Mouse (Mus musculus): Measurements from ENCODE around the gene Ryr2. TPM values are rescaled to one million over a fixed set of nuclear protein-coding genes. Genes with fewer than 3 reads are reported as not detected.
"Not testable (repeated sequence)": the region's sequence is repeated elsewhere in the genome, so short reads cannot be mapped to it uniquely, and the experiment has no call there.

Gene Ryr2
- 0.15 and 0.23 TPM in 2 replicates for polyA plus RNA-seq (2014; fragmentation: Nextera tagmentation; extraction: Ambion mirVana)

GRCm38 (mm10) chr13:12106662-12107632 lies at the start of gene Ryr2:
Gene Ryr2 (minus strand): TSS chr13:12106945.
- peak; percentile 84 for ATAC-seq (ENCODE audit: insufficient number of reproducible peaks, low FRiP score, low TSS enrichment, low read depth)
- H3K36me3 ChIP-seq (ENCODE audit: control insufficient read depth, insufficient read depth, low read length): no peaks in the 10 kb centered on the region
- peak within 1 kb of the TSS; percentile 60 for H3K9ac ChIP-seq (ENCODE audit: low read length)
- WGBS: 14% methylated on average over 35 of the region's 64 CpGs
- H3K4me3 ChIP-seq (ENCODE audit: low read depth, low read length): peak within 1 kb of the TSS; percentile 52
- H3K27ac ChIP-seq (replicated peaks; ENCODE audit: low read depth, low read length): no peak within 1 kb of the TSS
- peaks cover 5% of the 10 kb centered on the region for H3K4me1 ChIP-seq (ENCODE audit: control insufficient read depth, insufficient read depth, low read length)
- H3K4me2 ChIP-seq (ENCODE audit: low read depth, severe bottlenecking): peak within 1 kb of the TSS; percentile 97
- H3K27me3 ChIP-seq (ENCODE audit: control insufficient read depth, insufficient read depth, low read length): peaks cover 20% of the 10 kb centered on the region
- peak; percentile 84 for DNase-seq (ENCODE audit: low spot score)
- H3K9me3 ChIP-seq (ENCODE audit: control insufficient read depth, low read length): no peaks in the 10 kb centered on the region

- DNase-seq (ENCODE audit: low spot score) (no peak), ATAC-seq (ENCODE audit: insufficient number of reproducible peaks, low FRiP score, low TSS enrichment, low read depth) (no peak)
These were observed 47.2 kb upstream of the Ryr2 start for GRCm38 (mm10) chr13:12153922-12154321.

GRCm38 (mm10) chr13:12146918-12147507 lies 40.3 kb upstream of the Ryr2 start:
- no peak for ATAC-seq (ENCODE audit: insufficient number of reproducible peaks, low FRiP score, low TSS enrichment, low read depth)
- Histone ChIP-seq H3K4me2 (ENCODE audit: low read depth, severe bottlenecking) (no peak overlapping the region), H3K4me1 (ENCODE audit: control insufficient read depth, insufficient read depth, low read length) (no peaks in the 10 kb centered on the region), H3K4me3 (ENCODE audit: low read depth, low read length) (no peak overlapping the region), H3K36me3 (ENCODE audit: control insufficient read depth, insufficient read depth, low read length) (no peaks in the 10 kb centered on the region), H3K27ac (replicated peaks; ENCODE audit: low read depth, low read length) (no peak overlapping the region), H3K27me3 (ENCODE audit: control insufficient read depth, insufficient read depth, low read length) (no peaks in the 10 kb centered on the region), H3K9me3 (ENCODE audit: control insufficient read depth, low read length) (no peaks in the 10 kb centered on the region), H3K9ac (ENCODE audit: low read length) (no peak overlapping the region)
- no peak for DNase-seq (ENCODE audit: low spot score)
- 86% methylated on average over 6 of the region's 6 CpGs for WGBS

More at GRCm38 (mm10) chr13:12153922-12154321, 47.2 kb upstream of the Ryr2 start:
- H3K27ac ChIP-seq (replicated peaks; ENCODE audit: low read depth, low read length): no peak overlapping the region
- 90% methylated on average over 11 of the region's 11 CpGs for WGBS
- no peak overlapping the region for H3K4me2 ChIP-seq (ENCODE audit: low read depth, severe bottlenecking)
- no peaks in the 10 kb centered on the region for H3K9me3 ChIP-seq (ENCODE audit: control insufficient read depth, low read length)
- no peaks in the 10 kb centered on the region for H3K36me3 ChIP-seq (ENCODE audit: control insufficient read depth, insufficient read depth, low read length)
- H3K9ac ChIP-seq (ENCODE audit: low read length): no peak overlapping the region
- no peak overlapping the region for H3K4me3 ChIP-seq (ENCODE audit: low read depth, low read length)
- H3K27me3 ChIP-seq (ENCODE audit: control insufficient read depth, insufficient read depth, low read length): no peaks in the 10 kb centered on the region
- no peaks in the 10 kb centered on the region for H3K4me1 ChIP-seq (ENCODE audit: control insufficient read depth, insufficient read depth, low read length)

- H3K36me3 ChIP-seq (ENCODE audit: control insufficient read depth, insufficient read depth, low read length): no peaks in the 10 kb centered on the region
- no peak overlapping the region for H3K9ac ChIP-seq (ENCODE audit: low read length)
- DNase-seq (ENCODE audit: low spot score) (no peak), ATAC-seq (ENCODE audit: insufficient number of reproducible peaks, low FRiP score, low TSS enrichment, low read depth) (no peak)
- H3K4me3 ChIP-seq (ENCODE audit: low read depth, low read length): no peak overlapping the region
- no peaks in the 10 kb centered on the region for H3K27me3 ChIP-seq (ENCODE audit: control insufficient read depth, insufficient read depth, low read length)
- WGBS: 80% methylated on average over 2 of the region's 2 CpGs
- no peaks in the 10 kb centered on the region for H3K4me1 ChIP-seq (ENCODE audit: control insufficient read depth, insufficient read depth, low read length)
- no peak overlapping the region for H3K4me2 ChIP-seq (ENCODE audit: low read depth, severe bottlenecking)
- H3K27ac ChIP-seq (replicated peaks; ENCODE audit: low read depth, low read length): no peak overlapping the region
- no peaks in the 10 kb centered on the region for H3K9me3 ChIP-seq (ENCODE audit: control insufficient read depth, low read length)
These were observed 39.7 kb upstream of the Ryr2 start for GRCm38 (mm10) chr13:12146402-12146801.

GRCm38 (mm10) chr13:12143347-12143746 lies 36.6 kb upstream of the Ryr2 start:
- no peaks in the 10 kb centered on the region for H3K9me3 ChIP-seq (ENCODE audit: control insufficient read depth, low read length)
- no peaks in the 10 kb centered on the region for H3K4me1 ChIP-seq (ENCODE audit: control insufficient read depth, insufficient read depth, low read length)
- H3K27me3 ChIP-seq (ENCODE audit: control insufficient read depth, insufficient read depth, low read length): no peaks in the 10 kb centered on the region
- no peak overlapping the region for H3K9ac ChIP-seq (ENCODE audit: low read length)
- no peak overlapping the region for H3K4me3 ChIP-seq (ENCODE audit: low read depth, low read length)
- no peak overlapping the region for H3K27ac ChIP-seq (replicated peaks; ENCODE audit: low read depth, low read length)
- ATAC-seq (ENCODE audit: insufficient number of reproducible peaks, low FRiP score, low TSS enrichment, low read depth): no peak
- H3K36me3 ChIP-seq (ENCODE audit: control insufficient read depth, insufficient read depth, low read length): no peaks in the 10 kb centered on the region
- no peak overlapping the region for H3K4me2 ChIP-seq (ENCODE audit: low read depth, severe bottlenecking)
- no peak for DNase-seq (ENCODE audit: low spot score)
- 84% methylated on average over 5 of the region's 5 CpGs for WGBS

GRCm38 (mm10) chr13:12136461-12136860 lies 29.7 kb upstream of the Ryr2 start:
- H3K4me1 ChIP-seq (ENCODE audit: control insufficient read depth, insufficient read depth, low read length); H3K9ac ChIP-seq (ENCODE audit: low read length); H3K4me2 ChIP-seq (ENCODE audit: low read depth, severe bottlenecking); H3K9me3 ChIP-seq (ENCODE audit: control insufficient read depth, low read length); H3K27me3 ChIP-seq (ENCODE audit: control insufficient read depth, insufficient read depth, low read length); H3K36me3 ChIP-seq (ENCODE audit: control insufficient read depth, insufficient read depth, low read length); DNase-seq (ENCODE audit: low spot score); H3K27ac ChIP-seq (replicated peaks; ENCODE audit: low read depth, low read length); H3K4me3 ChIP-seq (ENCODE audit: low read depth, low read length); ATAC-seq (ENCODE audit: insufficient number of reproducible peaks, low FRiP score, low TSS enrichment, low read depth): not testable (repeated sequence)
- 92% methylated on average over 10 of the region's 10 CpGs for WGBS

GRCm38 (mm10) chr13:12133549-12133948 lies 26.8 kb upstream of the Ryr2 start:
- no peaks in the 10 kb centered on the region for H3K9me3 ChIP-seq (ENCODE audit: control insufficient read depth, low read length)
- H3K36me3 ChIP-seq (ENCODE audit: control insufficient read depth, insufficient read depth, low read length): no peaks in the 10 kb centered on the region
- no peak for DNase-seq (ENCODE audit: low spot score)
- H3K4me1 ChIP-seq (ENCODE audit: control insufficient read depth, insufficient read depth, low read length): no peaks in the 10 kb centered on the region
- H3K4me3 ChIP-seq (ENCODE audit: low read depth, low read length): no peak overlapping the region
- 73% methylated on average over 7 of the region's 7 CpGs for WGBS
- H3K27me3 ChIP-seq (ENCODE audit: control insufficient read depth, insufficient read depth, low read length): no peaks in the 10 kb centered on the region
- no peak overlapping the region for H3K9ac ChIP-seq (ENCODE audit: low read length)
- no peak for ATAC-seq (ENCODE audit: insufficient number of reproducible peaks, low FRiP score, low TSS enrichment, low read depth)
- no peak overlapping the region for H3K27ac ChIP-seq (replicated peaks; ENCODE audit: low read depth, low read length)
- no peak overlapping the region for H3K4me2 ChIP-seq (ENCODE audit: low read depth, severe bottlenecking)

- DNase-seq (ENCODE audit: low spot score) (no peak), ATAC-seq (ENCODE audit: insufficient number of reproducible peaks, low FRiP score, low TSS enrichment, low read depth) (no peak)
- Histone ChIP-seq H3K36me3 (ENCODE audit: control insufficient read depth, insufficient read depth, low read length) (no peaks in the 10 kb centered on the region), H3K27me3 (ENCODE audit: control insufficient read depth, insufficient read depth, low read length) (no peaks in the 10 kb centered on the region), H3K9me3 (ENCODE audit: control insufficient read depth, low read length) (no peaks in the 10 kb centered on the region), H3K9ac (ENCODE audit: low read length) (no peak overlapping the region), H3K4me1 (ENCODE audit: control insufficient read depth, insufficient read depth, low read length) (no peaks in the 10 kb centered on the region), H3K4me3 (ENCODE audit: low read depth, low read length) (no peak overlapping the region), H3K27ac (replicated peaks; ENCODE audit: low read depth, low read length) (no peak overlapping the region), H3K4me2 (ENCODE audit: low read depth, severe bottlenecking) (no peak overlapping the region)
- WGBS: 78% methylated on average over 3 of the region's 3 CpGs
These were observed 25.5 kb upstream of the Ryr2 start for GRCm38 (mm10) chr13:12132160-12132710.
